Mouse (Mus musculus) left cerebral cortex, adult 9 months (tissue): ENCODE measurements around the gene Gimap7.
"Not testable (repeated sequence)": the region's sequence is repeated elsewhere in the genome, so short reads cannot be mapped to it uniquely, and the experiment has no call there.

Experiments used
- DNase-seq, 2 experiments: peaks; one replicate each; pipeline ENCODE4 v3.0.0; 2022; ENCODE audit warnings: low spot score in 2 of 2

Gene Gimap7

GRCm38 (mm10) chr6:48718455-48718854 lies at the start of gene Gimap7, which contains the start of gene Gm28053:
Gene Gimap7 (plus strand): TSS chr6:48718621.
Gene Gm28053 (plus strand): TSS chr6:48718607.
- DNase-seq = no peak

DNA sequence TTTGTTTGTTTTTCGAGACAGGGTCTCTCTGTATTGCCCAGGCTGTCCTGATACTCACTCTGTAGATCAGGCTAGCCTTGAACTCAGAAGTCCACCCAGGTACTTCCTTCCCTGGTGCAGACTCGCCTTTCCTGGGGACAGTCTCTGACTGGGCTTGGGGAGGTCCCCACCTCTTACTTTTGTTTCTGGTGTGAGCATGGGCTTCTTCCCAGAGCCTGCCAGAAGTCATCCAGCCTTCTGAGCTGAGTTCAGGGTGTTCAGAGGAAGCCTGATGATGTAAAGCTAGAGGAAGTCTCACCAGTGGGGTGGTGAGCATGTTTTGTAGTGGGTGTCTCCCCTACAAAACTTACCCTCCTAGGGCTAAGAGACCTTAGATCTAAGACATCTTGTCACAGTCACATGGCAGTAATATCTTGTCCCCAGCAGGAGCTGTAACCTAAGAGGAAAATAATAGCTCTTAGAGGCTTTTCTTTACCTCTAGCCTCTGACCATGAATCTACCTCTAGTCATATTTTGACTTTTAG lies 48.9 kb upstream of the Gimap7 start:
- DNase-seq = no peak

GRCm38 (mm10) chr6:48674291-48675058 lies 43.9 kb upstream of the Gimap7 start:
- DNase-seq = no peak

DNA sequence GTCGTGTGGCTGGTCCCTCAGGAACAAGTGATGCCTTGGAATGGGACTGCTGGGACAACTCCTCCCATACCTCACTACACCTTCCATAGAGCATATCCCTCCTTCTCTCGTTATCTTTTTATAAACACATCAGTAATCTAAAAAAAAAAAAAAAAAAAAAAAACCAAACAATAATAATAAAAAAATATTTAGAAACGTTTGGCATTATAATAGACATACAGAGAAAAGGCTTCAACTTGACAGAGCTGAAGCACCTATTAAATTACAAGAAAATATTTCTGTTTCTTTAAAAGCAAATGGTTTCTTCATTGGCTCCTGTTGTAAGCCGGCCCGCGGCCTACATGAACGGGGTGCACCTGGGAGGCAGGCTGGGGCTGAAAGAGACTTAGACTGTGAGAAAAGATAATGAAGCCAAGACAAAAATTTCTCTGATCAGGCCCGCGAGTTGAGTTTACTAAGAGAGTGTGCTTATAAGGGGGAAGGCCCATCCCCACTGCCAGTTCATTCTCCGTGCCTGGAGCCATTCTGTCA lies 43.0 kb upstream of the Gimap7 start:
- no peak for DNase-seq

DNA sequence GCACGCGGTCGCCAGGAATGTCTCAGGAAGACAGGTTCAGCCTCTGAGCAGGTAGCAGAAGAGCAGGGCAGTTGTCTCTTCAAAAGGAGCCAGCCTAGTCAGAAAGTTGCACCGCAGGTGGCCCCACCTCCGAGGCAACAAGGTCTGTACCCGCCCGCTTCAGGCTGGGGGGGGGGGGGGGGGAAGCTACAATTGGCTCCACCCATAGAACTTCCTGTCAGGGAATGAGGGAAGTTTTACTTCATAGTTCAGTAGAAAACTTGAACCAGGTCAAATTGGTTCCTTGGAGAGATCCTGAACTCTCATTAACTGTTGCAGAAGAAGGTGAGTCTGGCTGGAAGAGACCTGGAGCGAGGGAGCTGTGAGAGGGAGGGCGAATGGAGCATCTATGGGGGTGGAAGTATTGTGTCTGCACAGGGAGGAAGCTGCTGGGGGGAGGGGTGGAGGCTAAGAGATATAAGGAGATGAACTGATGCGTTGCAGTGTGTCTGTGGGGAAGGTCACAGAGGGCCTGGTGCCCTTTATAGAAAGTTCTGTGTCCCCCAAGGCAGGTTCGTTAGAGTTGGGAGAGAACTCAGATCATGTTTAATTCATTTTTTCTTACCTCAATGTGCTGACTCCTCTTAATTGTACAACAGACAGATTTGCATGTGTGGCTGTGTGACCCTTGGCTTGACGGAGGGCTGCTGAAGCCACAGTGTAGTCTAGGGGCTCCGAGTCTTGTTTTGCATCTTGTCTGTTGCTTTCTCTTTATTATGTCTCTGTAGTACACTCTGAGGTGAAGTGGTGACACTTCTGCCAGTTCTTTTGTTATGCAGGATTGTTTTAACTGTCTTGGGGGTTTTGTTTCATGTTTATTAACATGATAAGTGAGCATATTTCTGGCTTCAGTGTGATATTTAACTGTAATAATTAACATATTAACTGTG lies 42.2 kb upstream of the Gimap7 start, which contains the start of gene Gimap9:
Gene Gimap9 (plus strand): TSS at position 199 of the 929 bp plus-strand sequence.
- DNase-seq = no peak

DNA sequence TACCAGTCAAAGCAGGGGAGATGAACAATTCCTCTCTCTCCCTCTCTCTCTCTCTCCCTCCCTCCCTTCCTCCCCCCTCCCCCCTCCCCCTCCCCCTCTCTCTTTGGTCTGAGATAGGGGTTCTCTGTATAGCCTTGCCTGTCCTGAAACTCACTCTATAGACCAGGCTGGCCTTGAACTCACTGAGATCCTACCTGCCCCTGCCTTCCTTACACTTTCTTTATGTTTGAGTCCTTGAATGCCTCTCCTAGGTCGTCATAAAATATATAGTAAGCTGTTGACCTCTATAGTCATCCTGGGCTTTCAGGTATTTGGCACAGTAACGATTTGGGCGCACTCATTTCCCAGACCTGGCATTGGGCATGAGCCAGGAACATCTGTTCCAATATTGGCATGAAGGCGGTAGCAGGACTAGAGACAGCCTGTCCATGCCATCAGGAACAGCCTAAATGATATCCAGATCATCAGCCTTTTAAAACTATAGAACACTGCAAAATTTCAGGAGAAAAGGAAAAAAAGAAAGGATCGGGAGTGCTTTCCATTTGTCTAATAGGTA lies 41.5 kb upstream of the Gimap7 start:
- DNase-seq = no peak

- no peak for DNase-seq
Observed at GRCm38 (mm10) chr6:48677492-48678345, 40.7 kb upstream of the Gimap7 start.

DNA sequence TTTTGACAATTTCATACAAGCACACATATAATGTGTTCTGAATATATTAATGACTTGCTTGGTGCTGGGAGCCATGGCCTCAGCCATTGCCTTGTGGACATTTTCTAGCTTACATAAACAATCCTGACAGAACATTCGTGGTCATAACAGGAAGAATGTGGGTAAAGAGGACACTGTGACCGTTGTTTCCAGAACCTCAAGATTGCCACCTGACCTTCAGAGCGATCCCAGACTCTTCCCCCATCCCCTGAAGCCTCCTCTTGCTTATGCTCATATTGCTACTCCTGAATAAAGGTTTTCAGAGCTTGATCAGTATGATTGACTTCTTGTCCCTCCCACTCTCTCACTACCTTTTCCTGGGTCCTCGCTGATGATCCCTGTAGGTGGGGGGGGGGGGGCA lies 40.0 kb upstream of the Gimap7 start:
- no peak for DNase-seq

DNA sequence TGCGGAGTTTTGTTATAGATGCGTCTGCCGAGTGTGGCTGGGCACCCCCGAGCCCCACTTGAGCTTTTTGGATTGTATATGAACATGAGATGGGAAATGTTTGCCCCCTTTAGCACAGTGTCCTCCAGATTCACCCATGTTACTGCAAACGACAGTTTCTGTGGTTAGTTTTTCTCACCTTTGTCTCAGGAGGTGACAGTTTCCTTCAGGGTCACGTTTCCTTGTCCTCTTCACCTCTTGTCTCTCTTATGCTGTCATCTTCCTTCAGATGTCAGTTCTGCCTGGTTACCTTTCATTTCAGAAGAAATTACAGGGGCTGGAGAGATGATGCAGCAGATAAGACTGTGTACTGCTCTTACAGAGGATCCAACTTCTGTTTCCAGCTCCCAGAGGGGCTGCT lies 38.7 kb upstream of the Gimap7 start:
- DNase-seq = no peak

DNA sequence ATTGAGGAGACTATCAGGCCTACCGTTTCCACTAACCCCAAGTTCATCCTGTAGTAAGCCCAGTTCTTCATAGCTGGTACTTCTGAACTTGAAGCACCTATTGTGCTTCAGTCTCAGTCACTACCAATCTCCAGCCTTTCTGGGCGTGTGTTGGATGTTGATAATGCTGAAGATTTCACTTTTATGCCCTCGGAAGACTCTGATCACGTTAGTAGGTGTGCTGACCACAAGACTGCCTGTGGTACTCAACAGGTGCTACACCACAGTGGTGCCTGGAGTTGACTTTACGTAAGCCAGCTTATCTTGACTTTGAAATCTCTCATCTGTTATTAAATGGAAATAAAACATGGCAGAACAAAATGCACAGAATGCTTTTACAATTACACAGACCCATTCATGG lies 38.0 kb upstream of the Gimap7 start:
- no peak for DNase-seq

DNA sequence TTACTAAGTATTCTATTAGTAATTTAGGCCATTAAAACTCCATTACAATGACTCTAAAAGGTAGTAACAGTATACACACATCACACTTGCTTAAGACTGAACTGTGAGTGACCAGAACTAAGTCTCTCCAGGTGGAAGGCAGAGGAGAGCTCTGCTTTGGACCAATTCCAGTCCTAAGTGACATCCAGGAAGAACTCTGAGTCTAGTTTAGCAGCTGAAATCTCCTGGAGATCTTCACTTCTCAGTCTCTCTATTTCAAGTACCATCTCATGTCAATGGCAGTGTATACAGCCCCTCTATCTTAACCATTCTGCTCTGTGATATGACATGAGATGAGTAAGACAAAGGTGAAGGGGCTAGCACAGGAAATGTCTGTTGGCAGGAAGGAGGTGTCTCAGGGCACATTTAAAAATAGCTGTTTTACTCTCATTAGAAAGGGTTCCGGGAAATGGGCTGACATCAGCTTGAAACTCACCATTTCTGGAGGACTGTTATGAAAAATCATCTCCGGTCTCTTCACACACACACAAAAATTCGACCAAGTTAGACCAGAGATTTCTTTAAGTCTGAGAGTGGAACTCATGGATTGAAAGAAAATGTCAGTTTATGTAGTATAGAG lies 36.8 kb upstream of the Gimap7 start:
- no peak for DNase-seq

DNA sequence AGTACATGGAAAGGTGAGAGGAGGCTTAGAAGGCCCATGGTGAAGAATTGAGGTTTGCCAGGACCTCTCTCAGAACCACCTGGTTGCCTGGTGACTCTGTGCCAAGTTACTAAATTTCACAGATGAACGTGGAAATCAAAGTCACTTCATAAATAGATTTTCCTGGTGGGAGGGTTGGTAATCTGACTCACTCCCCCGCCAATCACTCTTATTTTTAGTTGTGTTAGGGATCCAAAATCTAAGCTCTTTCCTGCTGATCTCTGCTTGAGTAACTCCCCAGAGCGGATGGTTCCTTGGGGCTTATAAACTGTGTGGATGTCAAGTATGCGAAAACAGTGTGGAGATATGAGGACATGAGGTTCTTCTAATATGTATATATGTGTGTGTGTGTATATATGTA lies 36.1 kb upstream of the Gimap7 start:
- peak; percentile 8 to 9 for DNase-seq

DNA sequence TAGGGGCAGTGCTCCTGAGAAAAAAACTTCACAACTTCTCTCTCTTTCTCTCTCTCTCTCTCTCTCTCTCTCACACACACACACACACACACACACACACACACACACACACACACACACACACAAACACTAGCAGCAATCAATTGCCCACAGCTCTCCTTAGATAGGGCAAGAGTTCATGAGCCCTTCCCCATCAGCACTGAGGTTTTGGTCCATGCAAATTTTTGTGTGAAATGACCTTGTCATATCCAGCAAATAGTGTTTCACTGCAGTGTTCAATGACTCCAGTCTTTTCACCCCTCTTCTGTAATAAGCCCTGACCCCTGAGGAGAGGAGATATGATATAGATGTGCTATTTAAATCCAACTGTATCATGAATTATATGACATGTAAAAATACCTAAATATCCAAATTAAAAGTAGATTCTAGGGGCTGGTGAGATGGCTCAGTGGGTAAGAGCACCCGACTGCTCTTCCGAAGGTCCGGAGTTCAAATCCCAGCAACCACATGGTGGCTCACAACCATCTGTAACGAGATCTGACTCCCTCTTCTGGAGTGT lies 35.1 kb upstream of the Gimap7 start:
- not testable (repeated sequence) for DNase-seq

DNA sequence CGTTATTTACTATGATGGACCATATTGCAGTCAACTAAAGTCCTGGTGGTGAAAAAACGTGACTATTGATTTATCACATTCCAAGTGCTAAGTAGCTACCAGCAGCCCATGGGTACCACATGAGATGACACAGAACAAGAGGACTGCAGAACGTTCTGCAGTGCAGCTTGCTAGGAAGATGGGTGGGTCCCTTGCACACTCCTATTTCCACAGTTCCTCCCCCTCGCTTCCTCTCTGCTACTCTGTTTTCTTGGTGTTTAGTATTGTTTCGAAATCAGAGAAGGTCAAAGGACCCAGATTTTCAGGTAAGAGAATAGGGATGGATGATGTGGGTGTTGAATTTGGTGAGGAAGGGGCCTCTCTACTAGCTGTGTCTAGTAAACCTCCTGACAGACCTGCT lies 34.1 kb upstream of the Gimap7 start, which contains the start of gene Gimap4:
Gene Gimap4 (plus strand): TSS at position 231 of the 400 bp plus-strand sequence.
- no peak for DNase-seq

GRCm38 (mm10) chr6:48684806-48685205 lies 33.6 kb upstream of the Gimap7 start:
- no peak for DNase-seq

DNA sequence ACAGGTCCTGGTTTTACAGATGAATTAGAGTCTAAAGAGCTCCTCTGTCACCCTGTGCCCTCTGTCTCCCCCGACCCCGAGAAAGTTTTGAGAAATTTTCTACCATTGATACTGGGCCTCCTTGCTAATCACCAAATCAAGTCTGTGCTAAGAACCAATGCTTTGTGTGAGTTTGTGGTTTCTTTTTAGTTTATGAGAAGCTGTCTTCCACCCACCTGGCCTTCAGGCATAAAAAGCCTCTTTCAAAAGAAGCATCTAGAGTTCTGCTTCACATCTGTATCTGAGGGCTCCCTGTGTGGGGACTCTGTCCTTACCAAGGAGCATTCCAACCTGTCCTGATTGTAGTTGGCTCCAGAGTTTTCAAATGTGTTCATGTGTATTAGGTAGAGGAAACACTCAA lies 33.2 kb upstream of the Gimap7 start:
- no peak for DNase-seq

DNA sequence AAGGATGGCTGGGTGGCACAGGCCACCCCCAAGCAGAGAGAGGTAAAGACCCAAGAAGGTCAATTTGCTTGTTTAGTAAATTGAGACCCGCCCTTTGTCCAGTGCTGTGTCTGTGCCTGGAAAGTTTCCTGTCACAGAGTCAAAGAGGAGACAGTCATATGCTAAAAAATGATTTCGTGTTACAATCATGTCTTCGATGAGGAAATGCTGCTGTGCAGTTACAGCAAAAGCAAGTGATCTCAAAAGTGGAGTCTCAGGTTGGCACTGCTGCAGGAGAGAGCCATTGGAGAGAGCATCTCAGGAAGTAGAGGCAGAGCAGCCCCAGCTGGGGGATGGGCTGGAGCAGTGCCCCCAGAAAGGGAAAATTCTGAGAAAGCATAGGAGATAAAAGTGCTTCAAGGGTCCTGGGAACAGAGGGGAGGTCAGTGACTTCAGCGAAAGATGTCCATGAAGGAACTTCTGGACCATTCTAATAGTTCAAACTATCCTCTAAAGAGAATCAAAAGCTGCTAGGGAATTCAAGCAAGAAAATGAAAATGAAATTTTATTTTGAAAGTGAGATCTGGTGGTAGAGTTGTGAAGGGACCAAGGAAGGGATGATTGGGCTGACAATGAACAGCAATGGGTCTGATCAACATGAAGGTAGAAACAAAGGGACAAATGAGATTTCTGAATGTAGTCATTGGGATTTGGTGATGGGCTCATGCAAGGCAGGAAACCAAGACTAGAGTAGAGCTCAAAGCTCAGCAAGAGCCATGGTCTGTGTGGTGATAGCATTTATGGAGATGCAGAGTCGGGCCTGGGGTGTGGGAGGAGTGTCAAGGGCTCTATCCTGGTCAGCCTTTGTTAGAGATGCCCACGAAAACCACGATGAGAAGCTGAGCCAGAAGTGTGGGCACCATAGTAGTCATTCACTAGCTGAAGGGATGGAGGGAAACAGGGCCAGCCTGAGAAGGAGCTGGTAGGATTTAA lies 32.4 kb upstream of the Gimap7 start:
- DNase-seq = no peak

DNA sequence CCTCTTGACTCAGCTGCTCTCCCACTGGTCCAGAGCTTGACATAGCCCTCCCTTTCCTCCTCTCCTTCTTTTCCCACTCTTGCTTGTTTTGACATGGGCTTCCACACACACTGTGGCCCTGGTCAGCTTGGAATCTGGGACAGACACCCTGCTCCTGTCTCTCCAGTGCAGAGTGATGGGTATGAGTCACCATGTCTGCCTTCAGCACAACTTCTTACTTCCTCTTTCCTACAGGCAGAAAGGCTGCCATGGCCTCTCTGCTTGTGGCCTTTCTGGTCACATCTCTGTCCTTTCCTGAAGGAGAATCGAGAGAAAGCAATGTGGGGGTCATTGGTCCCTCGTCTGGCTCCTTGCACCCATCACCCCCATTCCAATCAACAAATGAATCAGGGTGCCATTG lies 31.3 kb upstream of the Gimap7 start:
- DNase-seq = no peak

DNA sequence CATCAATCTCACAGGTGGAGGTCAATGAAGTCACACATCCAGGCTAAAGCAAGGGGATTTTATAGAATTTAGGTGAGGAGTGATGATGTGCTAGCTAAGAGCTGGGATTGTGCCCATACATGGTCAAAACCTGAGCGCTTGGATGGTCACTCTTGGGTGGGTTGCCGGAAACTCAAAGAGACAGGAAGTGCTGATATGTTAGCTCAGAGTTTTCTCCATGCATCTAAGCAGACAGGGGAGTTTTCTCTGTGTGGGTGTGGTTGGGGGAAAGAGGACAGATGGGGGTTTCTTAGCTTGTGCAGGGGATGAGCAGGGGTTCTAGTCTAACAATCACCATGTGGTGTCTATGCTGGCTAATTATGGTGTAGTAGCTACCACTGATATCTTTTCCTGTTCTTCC lies 29.1 kb upstream of the Gimap7 start:
- DNase-seq = no peak
